Mouse (Mus musculus) forebrain, embryonic 16.5 days (tissue): ENCODE measurements around the gene 1700025G04Rik. TPM values are rescaled to one million over a fixed set of nuclear protein-coding genes. Genes with fewer than 3 reads are reported as not detected.

Source experiments
- ATAC-seq: fragments of 200-750 bp; cut with Nextera tagmentation; 2 replicates; pipeline ENCODE4 v1.8.0; 2017; ENCODE audit warnings: mild to moderate bottlenecking, moderate library complexity
- H3K27ac ChIP-seq: fragments of 300-500 bp; sonication (generic); 2 replicates; pipeline ENCODE4 v1.5.1; 2014; ENCODE audit warnings: low read length, control low read depth
- H3K27me3 ChIP-seq: fragments of 300-500 bp; sonication (generic); replicated peaks from 2 replicates; pipeline ENCODE4 v1.6.1; 2014; ENCODE audit warnings: low read length; ENCODE audit not compliant: control insufficient read depth, insufficient read depth
- H3K36me3 ChIP-seq: fragments of 300-500 bp; sonication (generic); 2 replicates; pipeline ENCODE4 v1.6.1; 2014; ENCODE audit not compliant: control insufficient read depth, insufficient read depth
- H3K4me1 ChIP-seq: fragments of 300-500 bp; sonication (generic); replicated peaks from 2 replicates; pipeline ENCODE4 v1.6.1; 2014; ENCODE audit warnings: low read length; ENCODE audit not compliant: control insufficient read depth, insufficient read depth
- H3K4me2 ChIP-seq: fragments of 300-500 bp; sonication (generic); 2 replicates; pipeline ENCODE4 v1.6.1; 2014; ENCODE audit warnings: mild to moderate bottlenecking, low read length, control low read depth
- H3K4me3 ChIP-seq: fragments of 300-500 bp; sonication (generic); replicated peaks from 2 replicates; pipeline ENCODE4 v1.5.1; 2014; ENCODE audit warnings: mild to moderate bottlenecking, low read length, control low read depth
- H3K9ac ChIP-seq: fragments of 300-500 bp; sonication (generic); replicated peaks from 2 replicates; pipeline ENCODE4 v1.6.1; 2014; ENCODE audit warnings: low read depth, low read length, control low read depth
- H3K9me3 ChIP-seq: fragments of 300-500 bp; sonication (generic); 2 replicates; pipeline ENCODE4 v1.6.1; 2016; ENCODE audit warnings: low read length; ENCODE audit not compliant: control insufficient read depth
- WGBS: fragments of 180-500 bp; shearing (Covaris S2); extraction: QIAGEN DNeasy Blood & Tissue Kit; methylation state at CpG from one replicate; pipeline ENCODE4 v1.1.7; 2014; 5-methylcytosine and 5-hydroxymethylcytosine counted together
- polyA plus RNA-seq: library from polyadenylated mRNA; unstranded; fragments of >200 nt; fragmentation: Nextera tagmentation; extraction: Ambion mirVana; gene quantifications from 2 replicates; pipeline ENCODE4 v1.2.1, GENCODE M21; 2015

1700025G04Rik gene
- polyA plus RNA-seq, 1 experiment from 2014 or later = 31.2 TPM

- no peak overlapping the region for H3K4me3 ChIP-seq
- no peaks in the 10 kb centered on the region for H3K36me3 ChIP-seq
- no peaks in the 10 kb centered on the region for H3K9me3 ChIP-seq
- no peaks in the 10 kb centered on the region for H3K27me3 ChIP-seq
- H3K27ac ChIP-seq = no peak overlapping the region
- WGBS = 93% methylated on average over 3 of the region's 3 CpGs
- no peak overlapping the region for H3K9ac ChIP-seq
- no peak for ATAC-seq
- no peak overlapping the region for H3K4me2 ChIP-seq
- peaks cover under 1% of the 10 kb centered on the region; the same call in 1 of the 2 replicates for H3K4me1 ChIP-seq
Measured at GRCm38 (mm10) chr1:152016663-152017062, 73.3 kb downstream of the 1700025G04Rik start.

DNA sequence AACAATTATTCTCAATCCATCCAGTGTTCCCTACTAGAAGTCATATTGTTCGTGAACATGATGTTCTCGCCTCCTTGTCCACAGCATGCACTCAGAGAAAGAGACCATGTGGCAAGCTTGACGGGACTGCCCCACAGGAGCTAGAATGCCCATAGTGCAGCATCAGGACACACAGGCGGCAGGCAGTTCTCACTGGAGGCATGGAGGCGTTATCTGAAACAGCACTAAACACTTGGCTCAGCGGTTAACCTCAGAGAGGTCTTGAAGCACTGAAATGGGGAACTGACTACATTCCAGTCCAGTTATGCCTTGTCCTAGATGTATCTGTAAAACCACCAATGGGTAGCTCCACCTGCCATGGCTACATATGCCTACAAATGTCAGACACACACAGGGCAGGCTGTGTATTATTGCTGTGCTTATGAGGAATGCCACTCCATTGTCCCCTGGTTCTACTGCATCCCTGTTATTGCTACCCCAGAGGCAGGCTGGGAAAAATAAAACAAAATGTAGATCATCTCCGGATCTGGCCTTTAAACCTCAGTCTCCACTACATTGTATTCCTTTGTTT lies 74.3 kb downstream of the 1700025G04Rik start:
- no peaks in the 10 kb centered on the region for H3K36me3 ChIP-seq
- WGBS = 86% methylated on average over 7 of the region's 7 CpGs

DNA sequence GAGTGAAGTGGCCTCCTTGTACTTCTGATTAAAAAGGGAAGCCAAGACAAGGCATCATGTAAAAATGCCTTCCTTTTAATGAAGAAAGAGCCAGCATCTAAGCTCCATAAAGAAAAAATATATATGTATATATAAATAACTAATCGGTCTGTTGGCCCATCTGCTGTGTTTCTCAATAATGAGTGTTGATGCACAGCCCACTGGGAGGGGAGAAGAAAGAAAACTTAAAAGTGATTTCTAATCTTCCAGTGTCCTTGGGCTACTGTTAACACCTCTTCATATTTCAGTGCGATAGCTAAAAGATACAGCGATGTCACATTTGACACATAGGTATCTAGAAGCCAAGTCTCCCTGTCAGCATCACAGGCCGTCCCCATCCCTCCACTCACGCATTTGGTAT lies 78.2 kb downstream of the 1700025G04Rik start:
- no peaks in the 10 kb centered on the region for H3K9me3 ChIP-seq
- H3K27ac ChIP-seq = peak overlapping the region; percentile 72
- H3K27me3 ChIP-seq = no peaks in the 10 kb centered on the region
- peaks cover 6% of the 10 kb centered on the region; the same call in 1 of the 2 replicates for H3K4me1 ChIP-seq
- no peaks in the 10 kb centered on the region for H3K36me3 ChIP-seq
- H3K4me2 ChIP-seq = no peak overlapping the region
- 64% methylated on average over 5 of the region's 5 CpGs for WGBS
- H3K9ac ChIP-seq = no peak overlapping the region
- no peak overlapping the region for H3K4me3 ChIP-seq
- peak; percentile 36; the same call in 1 of the 2 replicates for ATAC-seq

More for the DNA sequence above, 74.3 kb downstream of the 1700025G04Rik start:
- no peaks in the 10 kb centered on the region for H3K9me3 ChIP-seq
- H3K27ac ChIP-seq = no peak overlapping the region
- no peaks in the 10 kb centered on the region for H3K27me3 ChIP-seq
- peaks cover 5% of the 10 kb centered on the region; the same call in 1 of the 2 replicates for H3K4me1 ChIP-seq
- H3K4me3 ChIP-seq = no peak overlapping the region
- no peak overlapping the region for H3K4me2 ChIP-seq
- no peak overlapping the region for H3K9ac ChIP-seq
- ATAC-seq = no peak

DNA sequence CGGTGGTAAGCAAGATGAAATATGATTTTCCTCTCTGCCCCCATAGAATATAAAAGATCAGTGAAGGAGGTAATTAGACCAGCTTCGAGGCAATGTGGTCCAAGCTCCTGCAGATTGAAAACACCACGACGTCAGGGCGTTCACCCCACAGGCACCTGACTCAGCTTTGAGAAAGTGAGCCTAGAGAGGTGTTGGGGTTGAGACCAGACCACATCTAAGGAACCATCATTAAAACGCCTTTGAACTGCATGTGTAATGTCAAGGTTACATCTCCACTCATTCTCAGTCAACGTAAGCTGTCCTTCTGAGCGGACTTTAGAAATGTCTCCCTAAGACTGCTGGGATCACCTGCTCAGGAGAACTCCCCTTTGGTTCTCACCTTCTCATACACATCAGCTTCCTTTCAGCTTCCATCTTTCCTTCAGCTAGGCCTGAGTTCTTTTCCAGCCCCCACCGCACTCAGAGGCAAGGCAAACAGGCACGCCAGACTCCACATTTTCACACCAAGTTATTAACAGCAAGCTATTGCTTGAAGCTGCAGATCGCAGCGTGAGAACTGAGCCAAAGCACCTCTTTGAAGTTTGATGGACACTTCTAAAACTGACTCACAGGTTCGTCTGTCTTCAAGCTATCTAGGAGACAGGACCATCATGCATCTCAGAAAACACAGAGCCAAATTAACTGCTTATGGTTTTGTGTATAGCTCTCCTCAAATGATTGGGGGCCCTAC lies 79.5 kb downstream of the 1700025G04Rik start:
- no peaks in the 10 kb centered on the region for H3K9me3 ChIP-seq
- H3K4me3 ChIP-seq = no peak overlapping the region
- H3K9ac ChIP-seq = no peak overlapping the region
- no peaks in the 10 kb centered on the region for H3K36me3 ChIP-seq
- H3K4me2 ChIP-seq = no peak overlapping the region
- no peak overlapping the region for H3K27ac ChIP-seq
- H3K27me3 ChIP-seq = no peaks in the 10 kb centered on the region
- 71% methylated on average over 13 of the region's 13 CpGs for WGBS
- no peak for ATAC-seq
- peaks cover 6% of the 10 kb centered on the region; the same call in 1 of the 2 replicates for H3K4me1 ChIP-seq

GRCm38 (mm10) chr1:152008473-152008991 lies 81.4 kb downstream of the 1700025G04Rik start:
- H3K9ac ChIP-seq = no peak overlapping the region
- no peak overlapping the region for H3K4me3 ChIP-seq
- WGBS = 71% methylated on average over 8 of the region's 8 CpGs
- H3K27ac ChIP-seq = no peak overlapping the region
- H3K4me2 ChIP-seq = no peak overlapping the region
- no peak for ATAC-seq
- no peaks in the 10 kb centered on the region for H3K9me3 ChIP-seq
- H3K4me1 ChIP-seq = peaks cover 19% of the 10 kb centered on the region
- no peaks in the 10 kb centered on the region for H3K36me3 ChIP-seq
- no peaks in the 10 kb centered on the region for H3K27me3 ChIP-seq

GRCm38 (mm10) chr1:152006529-152006928 lies 83.4 kb downstream of the 1700025G04Rik start:
- no peaks in the 10 kb centered on the region for H3K9me3 ChIP-seq
- H3K36me3 ChIP-seq = no peaks in the 10 kb centered on the region
- no peak overlapping the region for H3K27ac ChIP-seq
- peaks cover 19% of the 10 kb centered on the region for H3K4me1 ChIP-seq
- H3K27me3 ChIP-seq = no peaks in the 10 kb centered on the region
- 93% methylated on average over 6 of the region's 6 CpGs for WGBS
- no peak overlapping the region for H3K4me2 ChIP-seq
- no peak overlapping the region for H3K9ac ChIP-seq
- no peak for ATAC-seq
- H3K4me3 ChIP-seq = no peak overlapping the region

- Histone ChIP-seq H3K4me3 (no peak overlapping the region), H3K9ac (no peak overlapping the region), H3K27me3 (no peaks in the 10 kb centered on the region), H3K9me3 (no peaks in the 10 kb centered on the region), H3K36me3 (no peaks in the 10 kb centered on the region), H3K27ac (peak overlapping the region; percentile 84), H3K4me2 (no peak overlapping the region), H3K4me1 (peaks cover 27% of the 10 kb centered on the region)
- peak; percentile 57 for ATAC-seq
- 19% methylated on average over 6 of the region's 6 CpGs for WGBS
Measured at GRCm38 (mm10) chr1:152004509-152004908, 85.4 kb downstream of the 1700025G04Rik start.

GRCm38 (mm10) chr1:152000461-152000860 lies 89.5 kb downstream of the 1700025G04Rik start:
- Histone ChIP-seq H3K27me3 (no peaks in the 10 kb centered on the region), H3K27ac (no peak overlapping the region), H3K4me3 (no peak overlapping the region), H3K9ac (no peak overlapping the region), H3K36me3 (no peaks in the 10 kb centered on the region), H3K4me1 (peaks cover 38% of the 10 kb centered on the region), H3K4me2 (no peak overlapping the region), H3K9me3 (no peaks in the 10 kb centered on the region)
- ATAC-seq = no peak
- 50% methylated on average over 5 of the region's 5 CpGs for WGBS

DNA sequence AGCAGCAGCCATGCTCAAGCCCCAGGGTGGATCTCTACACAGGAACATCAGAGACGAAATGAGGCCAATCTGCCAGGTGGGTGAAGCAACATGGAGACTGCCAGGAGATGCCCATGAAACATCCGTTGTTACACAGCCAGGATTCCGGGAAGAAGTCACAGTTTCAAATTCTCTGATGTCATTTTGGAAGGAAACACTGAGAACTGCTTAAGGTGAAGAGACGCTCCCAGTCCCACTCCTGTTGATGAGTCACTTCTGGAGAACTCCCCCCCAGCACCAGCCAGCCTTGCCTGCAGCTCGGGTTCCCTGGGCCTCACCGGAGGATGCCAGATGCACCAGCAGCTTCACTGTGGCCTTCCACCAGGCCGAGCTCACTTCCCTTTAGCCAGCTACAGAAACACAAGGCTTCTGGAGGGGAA lies 90.5 kb downstream of the 1700025G04Rik start:
- Histone ChIP-seq H3K4me3 (no peak overlapping the region), H3K4me1 (peaks cover 34% of the 10 kb centered on the region), H3K9ac (no peak overlapping the region), H3K4me2 (no peak overlapping the region), H3K36me3 (no peaks in the 10 kb centered on the region), H3K27ac (peak overlapping the region; percentile 50), H3K27me3 (no peaks in the 10 kb centered on the region), H3K9me3 (no peaks in the 10 kb centered on the region)
- 69% methylated on average over 7 of the region's 7 CpGs for WGBS
- 0 out of 2 replicates have a peak, but pooled peaks have one; percentile 2 for ATAC-seq
